Mouse (Mus musculus) urinary bladder, postnatal 14 days (tissue): ENCODE measurements at regions not wholly inside any gene's neighbourhood (a gene's known extent, or its start where the extent isn't known, plus 50 kb on each side); places are given as distances from the start of the nearest gene placed in this dataset.

ENCODE experiments used
- DNase-seq: peaks from one replicate; pipeline ENCODE4 v3.0.0; 2021; ENCODE audit warnings: low spot score

DNA sequence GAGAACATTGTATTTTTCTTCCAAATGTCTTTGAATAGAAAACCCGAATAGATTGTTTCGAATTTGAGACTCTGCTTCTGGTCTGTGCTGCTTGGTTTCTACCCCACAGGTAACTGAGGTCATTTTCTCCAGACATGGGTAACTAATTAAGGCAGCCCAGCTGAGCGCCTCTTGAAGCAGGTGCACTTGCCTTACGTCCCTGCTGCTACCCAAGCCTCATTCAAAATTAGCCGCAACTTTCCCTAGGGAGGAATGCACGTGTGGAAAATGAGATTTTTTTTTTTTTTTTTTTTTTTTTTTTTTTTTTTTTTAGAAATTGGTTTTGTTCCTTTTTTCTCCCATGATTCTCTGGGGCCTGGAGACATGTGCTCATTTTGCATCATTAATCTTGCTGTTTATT lies 245.1 kb downstream of the Slc30a10 start:
- DNase-seq = no peak

- DNase-seq = no peak
Measured at GRCm38 (mm10) chr1:185726324-185726723, 271.7 kb downstream of the Slc30a10 start.

- no peak for DNase-seq
Measured at GRCm38 (mm10) chr1:185726811-185727210, 272.2 kb downstream of the Slc30a10 start.

- no peak for DNase-seq
Measured at GRCm38 (mm10) chr1:185727749-185728148, 273.1 kb downstream of the Slc30a10 start.

GRCm38 (mm10) chr1:185728406-185728805 lies 273.8 kb downstream of the Slc30a10 start:
- no peak for DNase-seq

GRCm38 (mm10) chr1:185731062-185731461 lies 276.4 kb downstream of the Slc30a10 start:
- DNase-seq = no peak

DNA sequence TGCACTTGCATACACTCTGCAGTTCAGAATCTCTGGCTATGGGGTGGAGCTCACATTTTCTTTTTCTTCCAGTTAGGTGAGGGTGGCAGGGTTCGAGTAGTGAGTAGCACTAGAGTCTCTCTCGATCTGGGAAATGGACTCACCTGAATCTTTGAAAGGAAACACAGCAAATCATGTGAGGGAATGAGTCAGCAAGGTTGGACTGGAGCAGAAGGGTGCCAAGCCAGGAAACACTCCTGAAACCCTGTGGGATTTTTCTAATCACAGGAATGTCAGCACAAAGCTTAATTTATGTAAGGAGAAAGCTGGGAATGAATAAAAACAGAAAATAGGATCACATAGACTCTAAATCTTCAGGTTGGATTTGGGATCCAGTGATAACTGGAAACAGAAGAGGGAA lies 282.1 kb downstream of the Slc30a10 start:
- no peak for DNase-seq

DNA sequence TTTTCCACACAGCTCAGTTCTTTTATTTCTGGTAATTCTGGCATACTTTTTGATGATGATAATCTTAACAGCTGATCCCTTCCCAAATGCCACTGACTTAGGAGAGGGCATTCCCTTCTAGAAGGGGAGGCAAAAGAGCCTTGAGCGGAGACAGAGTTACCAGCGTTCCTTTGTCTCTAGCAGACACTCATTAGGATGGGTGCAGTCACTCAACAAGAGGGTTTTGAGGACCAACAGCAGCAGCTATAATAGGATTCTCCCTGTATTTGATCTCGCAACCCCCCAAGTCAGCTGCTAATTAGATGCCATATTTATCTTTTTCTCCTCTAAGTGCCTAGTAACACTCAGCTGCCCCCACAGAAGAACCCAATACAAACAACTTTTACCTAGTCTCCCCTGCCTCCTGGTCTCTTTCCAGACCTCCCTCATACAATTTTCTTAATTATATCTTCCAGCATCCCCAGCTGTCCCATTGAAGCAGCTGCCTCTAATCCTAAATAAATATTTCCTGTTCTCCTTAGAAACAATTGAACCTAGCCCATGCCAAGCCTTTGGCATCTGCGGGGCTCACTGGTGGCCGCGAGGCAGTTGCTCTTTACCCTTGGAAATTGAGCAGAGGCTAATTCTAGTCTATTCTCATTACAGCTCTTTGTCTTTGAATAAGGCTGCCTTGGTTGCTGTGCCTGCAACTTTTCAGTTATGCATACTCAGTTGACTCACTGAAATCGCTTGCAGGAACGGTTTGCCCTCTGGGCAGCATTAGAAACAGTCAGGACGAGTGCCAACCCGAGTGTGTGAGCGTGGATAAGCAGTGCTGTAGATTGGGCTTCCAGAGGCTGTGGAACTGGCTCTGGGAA lies 286.6 kb downstream of the Slc30a10 start:
- no peak for DNase-seq

DNA sequence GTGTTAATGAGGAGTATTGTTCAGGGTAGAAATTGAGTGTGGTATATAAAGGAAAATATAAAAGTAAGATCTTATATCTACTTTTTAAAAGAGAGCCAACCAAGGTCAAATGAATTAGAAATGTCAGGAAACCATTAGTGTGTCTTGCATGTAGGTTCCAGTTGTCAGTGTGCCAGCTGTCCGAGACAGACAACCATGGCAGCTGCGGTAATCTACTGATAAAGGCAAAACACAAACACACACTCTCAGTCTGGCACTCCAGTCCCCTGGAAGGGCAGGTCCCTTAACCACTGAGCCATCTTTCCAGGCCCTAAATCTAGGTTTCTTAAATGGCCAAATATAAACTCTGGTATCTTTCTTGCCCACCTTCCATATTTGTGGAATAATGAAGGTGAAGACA lies 294.6 kb downstream of the Slc30a10 start:
- no peak for DNase-seq

DNA sequence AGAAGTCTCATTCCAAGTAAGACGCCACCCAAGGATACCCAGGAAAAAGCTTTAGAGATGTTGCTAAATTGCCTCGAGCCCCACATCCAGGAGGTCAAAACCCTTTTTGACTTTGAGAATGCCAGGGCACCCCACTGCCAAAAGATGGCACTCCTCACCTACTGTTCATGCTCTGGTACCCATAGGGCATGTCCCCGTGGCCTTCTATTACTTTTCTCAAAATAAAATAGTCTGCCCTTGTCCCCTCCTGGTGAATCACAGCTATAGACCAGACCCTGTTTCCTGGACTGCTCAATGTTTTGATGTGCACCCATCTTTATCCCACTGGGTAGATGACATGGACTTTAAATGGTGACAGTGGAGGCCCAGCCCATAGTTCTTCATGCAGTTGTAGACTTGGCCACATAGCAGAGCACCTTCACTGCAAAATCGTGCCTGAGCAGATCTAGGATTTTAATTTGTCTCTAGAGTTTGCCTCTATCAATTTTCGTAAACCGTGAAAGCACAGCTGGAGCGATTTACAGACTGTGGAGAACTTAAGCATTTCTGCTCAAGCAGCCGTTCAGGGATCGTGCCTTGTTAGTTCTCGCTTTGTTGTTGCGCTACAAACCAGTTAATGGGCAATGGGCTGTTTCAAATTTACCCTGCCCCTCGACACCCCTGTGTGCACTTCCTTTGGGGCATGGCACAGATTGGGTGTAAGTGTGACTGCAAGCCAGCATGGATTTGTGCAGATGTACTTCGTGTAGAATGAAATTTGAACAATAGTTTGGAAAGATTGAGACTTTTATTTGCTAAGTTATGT lies 300.0 kb downstream of the Slc30a10 start:
- DNase-seq = no peak

DNA sequence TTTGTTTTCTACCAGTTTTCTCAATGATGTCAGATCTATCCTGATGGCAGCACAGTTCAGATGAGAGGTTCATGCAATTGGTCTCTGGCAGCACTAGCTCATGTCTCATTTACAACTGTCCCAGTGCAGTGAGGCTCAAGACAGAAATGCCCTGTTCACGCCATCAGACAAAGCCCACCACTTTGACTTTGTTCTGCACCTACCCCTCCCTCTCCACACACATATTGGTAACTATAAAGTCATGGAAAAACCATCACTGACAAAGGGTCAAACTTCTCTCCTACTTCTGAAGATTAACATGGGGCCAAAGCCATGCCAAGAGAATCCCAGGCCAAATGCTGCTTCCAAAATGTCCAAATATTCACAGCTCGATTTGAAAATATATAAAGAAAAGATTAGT lies 302.7 kb downstream of the Slc30a10 start:
- no peak for DNase-seq

GRCm38 (mm10) chr1:185774202-185774601 lies 319.6 kb downstream of the Slc30a10 start:
- DNase-seq = no peak

- DNase-seq = no peak
Measured at GRCm38 (mm10) chr1:185779604-185780003, 325.0 kb downstream of the Slc30a10 start.

GRCm38 (mm10) chr1:185802156-185802555 lies 315.0 kb downstream of the Lyplal1 start:
- no peak for DNase-seq

DNA sequence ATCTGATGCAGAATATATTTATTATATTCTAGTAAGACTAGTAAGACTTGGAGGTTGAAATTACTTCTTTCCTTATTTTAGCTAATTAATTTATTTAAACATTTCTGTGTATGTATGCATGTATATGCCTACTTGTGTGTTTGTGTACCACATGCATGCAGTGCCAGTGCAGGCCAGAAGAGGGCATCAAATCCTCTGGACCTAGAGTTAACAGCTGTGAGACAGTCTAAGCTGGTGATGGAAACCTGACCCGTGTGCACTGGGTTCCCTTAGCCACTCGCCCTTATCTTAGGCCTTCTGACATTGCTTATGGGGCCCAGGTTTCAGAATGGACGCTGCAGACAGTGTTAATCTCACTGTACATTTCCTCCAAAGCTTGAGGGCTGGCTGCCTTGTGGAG lies 302.2 kb downstream of the Lyplal1 start:
- DNase-seq = no peak

DNA sequence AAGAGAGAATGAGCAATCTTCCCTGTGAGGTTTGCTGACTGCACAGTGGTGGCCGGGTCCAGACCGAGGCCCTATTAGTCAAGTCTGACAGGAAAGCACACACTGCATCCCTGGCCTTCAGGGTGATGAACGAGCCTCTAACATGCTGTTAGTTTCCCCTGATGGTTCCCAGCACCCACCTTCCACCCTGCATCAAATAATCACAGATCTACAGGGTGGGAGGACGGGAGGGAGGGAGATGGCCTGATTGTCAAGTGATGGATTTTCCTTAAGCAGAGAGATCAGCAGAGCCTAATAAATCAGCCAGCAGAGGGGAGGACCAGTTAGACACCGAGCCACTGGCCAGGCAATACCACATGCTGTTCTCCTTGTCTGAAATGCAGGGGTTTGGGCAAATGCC lies 298.1 kb downstream of the Lyplal1 start:
- DNase-seq = no peak

DNA sequence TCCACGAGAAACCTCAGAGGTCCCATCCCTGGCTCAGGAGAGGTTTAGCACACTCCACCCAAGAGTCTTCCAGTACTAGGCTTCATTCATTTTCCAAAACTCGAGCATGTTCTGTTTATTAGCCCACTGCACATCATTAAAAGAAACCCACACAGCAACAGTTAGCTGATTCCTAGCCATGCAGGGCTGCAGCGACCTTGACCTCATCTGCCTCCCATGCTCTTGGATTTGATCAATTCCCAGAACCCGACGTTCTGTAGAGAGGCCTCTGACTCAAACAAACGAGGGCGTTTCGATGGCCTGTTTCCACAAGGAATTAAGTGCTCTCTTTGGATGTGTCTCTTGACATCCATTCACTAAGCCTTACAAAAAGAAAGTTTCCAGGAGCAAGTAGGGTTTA lies 294.9 kb downstream of the Lyplal1 start:
- peak; percentile 56 for DNase-seq

DNA sequence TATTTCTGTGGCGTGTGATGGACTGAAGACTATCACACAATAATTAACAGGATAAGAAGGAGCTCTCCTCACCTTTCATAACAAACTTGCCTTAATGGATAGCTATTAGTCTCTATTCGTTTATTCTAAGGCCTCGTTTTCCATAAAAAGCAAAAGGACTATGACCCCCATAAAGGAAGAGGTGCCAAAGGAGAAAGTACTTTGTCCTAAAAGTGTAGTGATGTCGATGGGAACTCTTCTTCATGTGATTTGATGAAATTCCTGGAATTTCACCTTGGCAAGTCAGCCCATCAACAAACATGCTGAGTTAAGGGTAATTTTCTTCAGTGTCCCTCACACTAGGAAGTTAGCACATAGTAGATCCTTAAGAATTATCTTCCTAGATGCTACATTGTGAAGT lies 293.9 kb downstream of the Lyplal1 start:
- no peak for DNase-seq

GRCm38 (mm10) chr1:185823956-185824355 lies 293.2 kb downstream of the Lyplal1 start:
- peak; percentile 18 for DNase-seq

- no peak for DNase-seq
Measured at GRCm38 (mm10) chr1:185827986-185828385, 289.1 kb downstream of the Lyplal1 start.

- no peak for DNase-seq
Measured at GRCm38 (mm10) chr1:185828486-185828885, 288.6 kb downstream of the Lyplal1 start.

- DNase-seq = peak; percentile 24
Measured at GRCm38 (mm10) chr1:185832059-185832458, 285.1 kb downstream of the Lyplal1 start.

- DNase-seq = no peak
Measured at GRCm38 (mm10) chr1:185834171-185834570, 282.9 kb downstream of the Lyplal1 start.
